In genomic region chr10:27698305-27698704, GRCm38 (mm10) we compare ENCODE assay signal across 21 mouse cellular contexts.
DNase-seq lines count a peak whose midpoint lies in the region; ATAC-seq lines count a peak whose summit lies in the region.
"Had no signal": no experiment of that assay in that cellular context is flagged by ENCODE, and none has a peak within 500 bp of the region (broad histone marks: within the 10 kb centered on the region; RNA-seq: fewer than 3 reads in every experiment).

No protein-coding gene starts in this region.

- peak; percentile 44 for DNase-seq in forebrain, embryonic 11.5 days (ENCODE audit: low spot score)
- DNase-seq in hindbrain, embryonic 10.5 days (ENCODE audit: low spot score), result no peak
- peak; percentile 15 for DNase-seq in retina, embryonic 14.5 days (ENCODE audit: low spot score)
- no peak for DNase-seq in retina, postnatal 1 day
- DNase-seq in embryo, embryonic 11 days, result peak; percentile 15
- no peak for DNase-seq in layer of hippocampus, postnatal 10 days (ENCODE audit: low spot score in 2 of 2)
- DNase-seq: adrenal gland, postnatal 14 days; cerebellum, adult 2 months; cerebellum, postnatal 10 days; gastrocnemius, postnatal 36 days; heart, adult 11 months; heart, postnatal 10 days; heart, postnatal 4 days had no signal

- H3K9ac ChIP-seq in forebrain, embryonic 11.5 days (ENCODE audit: low read length), result no peak overlapping the region
- no peak overlapping the region for H3K9ac ChIP-seq in forebrain, embryonic 16.5 days (replicated peaks; ENCODE audit: low read depth, low read length)
- H3K9ac ChIP-seq in hindbrain, embryonic 16.5 days (ENCODE audit: low read depth, low read length), result no peak overlapping the region
- H3K9ac ChIP-seq: hindbrain, embryonic 15.5 days had no signal

- H3K27ac ChIP-seq in forebrain, embryonic 11.5 days (ENCODE audit: low read depth, low read length), result no peak overlapping the region
- H3K27ac ChIP-seq in forebrain, embryonic 16.5 days (ENCODE audit: low read length), result no peak overlapping the region
- no peak overlapping the region for H3K27ac ChIP-seq in hindbrain, embryonic 16.5 days (ENCODE audit: low read depth, low read length)
- no peak overlapping the region for H3K27ac ChIP-seq in hindbrain, embryonic 10.5 days
- H3K27ac ChIP-seq: embryonic facial prominence, embryonic 10.5 days; heart, embryonic 10.5 days; hindbrain, embryonic 15.5 days had no signal

- no peaks in the 10 kb centered on the region for H3K4me1 ChIP-seq in forebrain, embryonic 11.5 days (replicated peaks; ENCODE audit: control insufficient read depth, insufficient read depth, low read length)
- no peaks in the 10 kb centered on the region for H3K4me1 ChIP-seq in forebrain, embryonic 16.5 days (replicated peaks; ENCODE audit: control insufficient read depth, insufficient read depth, low read length)
- no peaks in the 10 kb centered on the region for H3K4me1 ChIP-seq in hindbrain, embryonic 16.5 days (ENCODE audit: control insufficient read depth, insufficient read depth, low read depth, low read length)
- no peaks in the 10 kb centered on the region for H3K4me1 ChIP-seq in hindbrain, embryonic 10.5 days (replicated peaks)
- H3K4me1 ChIP-seq: heart, embryonic 10.5 days; hindbrain, embryonic 15.5 days had no signal

- 16% methylated on average over 6 of the region's 6 CpGs for WGBS in forebrain, embryonic 11.5 days
- 10% methylated on average over 6 of the region's 6 CpGs for WGBS in forebrain, embryonic 16.5 days
- WGBS in hindbrain, embryonic 16.5 days, result 27% methylated on average over 6 of the region's 6 CpGs
- WGBS in hindbrain, embryonic 10.5 days, result 33% methylated on average over 6 of the region's 6 CpGs

- H3K4me2 ChIP-seq in forebrain, embryonic 11.5 days (ENCODE audit: low read depth, low read length, severe bottlenecking), result no peak overlapping the region
- H3K4me2 ChIP-seq in forebrain, embryonic 16.5 days (ENCODE audit: low read length), result no peak overlapping the region
- H3K4me2 ChIP-seq in hindbrain, embryonic 16.5 days (ENCODE audit: low read length), result no peak overlapping the region
- H3K4me2 ChIP-seq: hindbrain, embryonic 15.5 days had no signal

- no peaks in the 10 kb centered on the region for H3K27me3 ChIP-seq in forebrain, embryonic 11.5 days (ENCODE audit: control insufficient read depth, insufficient read depth, low read length)
- H3K27me3 ChIP-seq in forebrain, embryonic 16.5 days (replicated peaks; ENCODE audit: control insufficient read depth, insufficient read depth, low read length), result no peaks in the 10 kb centered on the region
- H3K27me3 ChIP-seq in hindbrain, embryonic 16.5 days (replicated peaks; ENCODE audit: control insufficient read depth, insufficient read depth, low read length), result no peaks in the 10 kb centered on the region
- no peaks in the 10 kb centered on the region for H3K27me3 ChIP-seq in hindbrain, embryonic 10.5 days (ENCODE audit: insufficient read depth, poor library complexity, severe bottlenecking)
- H3K27me3 ChIP-seq: hindbrain, embryonic 15.5 days had no signal

- no peaks in the 10 kb centered on the region for H3K36me3 ChIP-seq in forebrain, embryonic 11.5 days (ENCODE audit: control insufficient read depth, insufficient read depth, low read length)
- H3K36me3 ChIP-seq in forebrain, embryonic 16.5 days (ENCODE audit: control insufficient read depth, insufficient read depth), result no peaks in the 10 kb centered on the region
- no peaks in the 10 kb centered on the region for H3K36me3 ChIP-seq in hindbrain, embryonic 16.5 days (ENCODE audit: control insufficient read depth, insufficient read depth, low read length)
- no peaks in the 10 kb centered on the region for H3K36me3 ChIP-seq in hindbrain, embryonic 10.5 days
- H3K36me3 ChIP-seq: embryonic facial prominence, embryonic 10.5 days; heart, embryonic 10.5 days; hindbrain, embryonic 15.5 days had no signal

- H3K9me3 ChIP-seq in forebrain, embryonic 11.5 days (ENCODE audit: control insufficient read depth, low read length), result no peaks in the 10 kb centered on the region
- no peaks in the 10 kb centered on the region for H3K9me3 ChIP-seq in forebrain, embryonic 16.5 days (ENCODE audit: control insufficient read depth, low read length)
- H3K9me3 ChIP-seq in hindbrain, embryonic 16.5 days (ENCODE audit: control insufficient read depth, low read length), result no peaks in the 10 kb centered on the region
- no peaks in the 10 kb centered on the region for H3K9me3 ChIP-seq in hindbrain, embryonic 10.5 days
- H3K9me3 ChIP-seq: embryonic facial prominence, embryonic 10.5 days; heart, embryonic 10.5 days; hindbrain, embryonic 15.5 days had no signal

- ATAC-seq in forebrain, embryonic 11.5 days (replicated peaks; ENCODE audit: low FRiP score), result no peak
- no peak for ATAC-seq in forebrain, embryonic 16.5 days
- 0 out of 2 replicates have a peak, but pooled peaks have one; percentile 56 for ATAC-seq in hindbrain, embryonic 16.5 days
- ATAC-seq: activated CD4-positive, CD25-positive, alpha-beta regulatory T cell, adult 4 months; inflammation-experienced regulatory T-cells, adult 6 months; intestine, postnatal 0 days had no signal

- no peak overlapping the region for H3K4me3 ChIP-seq in forebrain, embryonic 11.5 days (ENCODE audit: low read depth, low read length)
- H3K4me3 ChIP-seq in forebrain, embryonic 16.5 days (replicated peaks; ENCODE audit: low read length), result no peak overlapping the region
- no peak overlapping the region for H3K4me3 ChIP-seq in hindbrain, embryonic 16.5 days (ENCODE audit: low read length)
- no peak overlapping the region for H3K4me3 ChIP-seq in hindbrain, embryonic 10.5 days
- H3K4me3 ChIP-seq: embryonic facial prominence, embryonic 10.5 days; heart, embryonic 10.5 days; hindbrain, embryonic 15.5 days had no signal

Comparison
In these comparisons a context has a peak if more than half of its experiments do, and no peak if none do; other contexts are left out.
1. DNase-seq: peak in forebrain, embryonic 11.5 days (single experiment), retina, embryonic 14.5 days (single experiment) and embryo, embryonic 11 days (single experiment); none in hindbrain, embryonic 10.5 days (single experiment), retina, postnatal 1 day (single experiment) and layer of hippocampus, postnatal 10 days (0 of 2).